Mouse (Mus musculus): Measurements from ENCODE around the gene Ahcyl1. TPM values are rescaled to one million over a fixed set of nuclear protein-coding genes. Genes with fewer than 3 reads are reported as not detected.

Gene Ahcyl1
- polyA plus RNA-seq (2012) = 11.9 and 14.6 TPM in 2 replicates

DNA sequence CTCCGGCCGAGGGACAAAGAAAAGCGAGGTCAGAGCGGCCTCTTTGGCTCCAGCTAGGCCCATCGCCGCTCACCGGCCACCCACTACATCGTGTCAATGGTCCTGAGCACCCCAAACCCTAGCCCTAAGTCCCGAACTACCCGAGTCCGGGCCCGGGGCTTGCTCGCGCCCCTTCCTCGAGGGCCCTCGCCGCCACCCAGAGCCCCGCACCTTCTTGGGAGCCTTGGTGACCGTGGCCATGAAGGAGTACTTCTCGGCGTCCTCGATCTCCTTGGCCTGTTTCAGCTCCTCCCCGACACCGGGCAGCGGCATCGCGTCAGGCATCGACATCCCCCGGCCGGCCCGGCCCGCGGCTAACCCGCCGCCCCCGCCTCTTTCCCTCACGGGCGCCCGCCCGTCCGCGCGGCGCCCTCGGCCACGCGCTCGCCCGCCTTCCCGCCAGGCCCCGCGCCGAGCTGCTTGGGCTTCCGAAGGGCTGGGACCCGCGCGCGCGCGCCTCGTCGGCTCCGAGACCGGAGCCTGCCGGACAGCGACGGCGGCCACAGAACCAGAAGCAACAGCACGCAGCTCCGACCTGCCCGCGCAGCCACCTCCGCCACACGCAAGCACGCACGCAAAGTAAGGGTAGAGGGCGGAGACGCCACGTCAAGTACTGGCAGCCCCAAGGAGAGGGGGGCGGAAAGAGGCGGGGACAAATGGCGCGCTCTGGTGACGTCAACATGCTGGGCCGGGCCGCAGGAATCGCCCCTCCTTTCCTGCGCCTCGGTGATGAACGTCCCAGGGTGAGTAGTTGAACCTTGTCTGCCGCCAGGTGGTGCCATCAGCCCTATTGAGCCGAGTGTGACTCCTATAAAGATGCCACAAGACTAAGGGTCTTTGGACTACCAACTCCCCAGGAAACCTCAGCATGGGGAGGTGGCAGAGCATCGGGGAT is at the start of gene Ahcyl1:
TSS of gene Ahcyl1 (minus strand) at position 613 of the 934 bp plus-strand sequence.
- TF ChIP-seq GATA1 (IDR thresholded peaks at IDR 0.05; ENCODE audit: low read length) = no peak

DNA sequence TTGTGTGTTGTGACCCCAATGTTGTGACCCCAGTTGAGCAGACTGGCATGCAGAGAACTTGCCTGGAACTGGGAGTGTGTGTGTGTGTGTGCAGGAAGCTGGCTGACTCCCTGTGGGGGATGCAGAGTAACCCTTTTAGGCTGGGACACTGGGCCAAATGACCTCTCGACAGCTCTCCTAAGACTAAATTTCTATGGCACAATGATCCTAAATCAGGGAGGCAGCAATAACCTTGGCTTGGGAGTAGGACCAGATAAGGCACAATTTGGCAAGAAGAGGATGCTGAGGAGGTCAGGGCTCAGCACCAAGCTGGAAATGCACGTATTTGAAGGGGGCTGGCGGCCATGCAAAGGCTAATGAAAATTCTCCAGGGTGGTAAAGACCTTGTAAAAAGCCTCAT is 49.7 kb upstream of the Ahcyl1 start:
- TF ChIP-seq GATA1 (IDR thresholded peaks at IDR 0.05; ENCODE audit: low read length) = no peak

DNA sequence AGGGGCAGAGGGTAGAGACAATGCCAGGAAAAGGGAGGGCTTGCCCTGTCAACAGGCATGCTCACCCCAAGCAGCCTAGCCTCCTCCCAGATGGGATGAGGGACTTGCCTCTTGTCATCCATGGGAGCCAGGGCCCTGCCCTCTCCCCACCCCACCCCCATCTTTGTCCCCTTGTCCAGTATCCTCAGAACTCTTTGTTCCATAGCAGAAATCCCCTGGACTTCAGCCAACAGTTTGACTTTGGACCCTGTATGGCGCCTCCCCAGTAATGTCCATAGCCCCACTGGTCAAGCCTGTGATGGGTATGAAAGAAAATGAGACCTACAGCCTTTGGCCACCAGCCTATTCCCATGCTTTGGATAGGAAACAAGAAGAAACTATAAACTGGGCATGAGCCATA is 47.3 kb upstream of the Ahcyl1 start:
- TF ChIP-seq GATA1 (IDR thresholded peaks at IDR 0.05; ENCODE audit: low read length) = no peak

DNA sequence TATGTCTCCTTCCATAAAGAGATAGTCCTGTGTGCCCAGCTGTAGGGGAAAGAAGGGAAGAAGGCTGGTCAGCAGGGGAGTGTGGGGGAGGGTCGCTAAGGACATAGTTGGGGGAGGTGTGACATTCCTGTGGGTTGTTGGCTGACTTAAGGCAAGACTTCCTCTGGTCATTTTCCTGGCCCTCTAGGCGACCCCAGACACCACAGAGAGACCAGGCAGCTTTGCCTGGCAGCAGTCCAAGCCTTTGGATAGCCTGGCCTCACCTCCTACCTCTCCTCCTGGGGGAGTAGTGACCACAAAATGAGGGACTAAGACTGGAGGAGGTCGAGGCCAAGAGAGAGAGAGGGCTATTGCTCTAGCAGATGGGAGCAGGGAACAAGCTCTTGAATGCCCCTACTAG is 46.7 kb upstream of the Ahcyl1 start:
- TF ChIP-seq GATA1 (IDR thresholded peaks at IDR 0.05; ENCODE audit: low read length) = no peak

DNA sequence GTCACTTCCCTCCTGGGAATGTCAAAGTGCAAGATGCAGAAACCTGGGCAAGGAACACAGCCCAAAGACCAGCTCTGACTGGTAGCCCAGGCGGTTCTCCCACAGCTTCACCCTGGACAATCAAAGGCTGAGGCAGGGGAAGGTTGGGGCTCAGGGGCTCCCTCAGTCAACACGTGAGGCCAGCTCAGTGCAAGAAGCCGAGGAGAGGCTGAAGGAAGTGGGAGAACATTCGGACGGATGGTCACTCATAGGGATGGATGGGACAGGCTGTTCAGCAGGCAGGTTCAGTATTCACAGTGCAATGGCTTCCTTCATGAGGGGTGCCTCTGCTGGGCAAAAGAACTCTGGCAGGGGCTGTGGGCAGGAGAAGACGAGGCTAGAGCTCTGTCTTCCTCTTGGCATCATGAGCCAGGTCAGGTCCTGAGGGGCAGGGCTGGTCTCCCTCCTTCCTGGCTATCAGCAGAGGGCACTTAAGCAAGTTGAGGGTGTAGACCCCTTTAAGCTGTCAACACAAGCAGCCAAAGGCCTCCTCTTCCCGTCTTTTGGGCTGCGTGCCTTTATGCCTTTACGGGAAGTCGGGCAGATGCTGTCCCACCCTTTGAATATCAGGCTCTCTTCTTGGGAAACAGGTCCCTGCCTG is 45.8 kb upstream of the Ahcyl1 start:
- TF ChIP-seq GATA1 (IDR thresholded peaks at IDR 0.05; ENCODE audit: low read length) = no peak

DNA sequence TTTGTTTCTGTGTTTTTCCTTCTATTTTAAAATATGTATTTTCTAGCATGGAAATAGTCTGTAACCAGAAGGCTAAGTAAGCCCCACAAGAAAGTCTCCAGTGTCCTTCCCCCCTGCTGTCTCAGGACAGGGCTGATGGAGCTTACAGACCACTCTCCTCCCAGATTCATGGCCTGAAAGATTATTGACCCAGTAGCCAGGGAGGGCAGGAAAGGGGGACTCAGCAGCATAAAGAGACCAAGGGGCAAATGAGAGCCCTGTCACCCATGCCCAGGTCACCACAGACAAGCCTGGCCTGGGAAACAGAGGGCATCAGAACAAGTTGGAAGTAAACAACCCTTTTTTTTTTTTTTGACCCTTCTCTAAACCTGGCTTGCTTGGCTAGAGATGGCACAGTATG is 45.0 kb upstream of the Ahcyl1 start:
- no peak for TF ChIP-seq GATA1 (IDR thresholded peaks at IDR 0.05; ENCODE audit: low read length)

DNA sequence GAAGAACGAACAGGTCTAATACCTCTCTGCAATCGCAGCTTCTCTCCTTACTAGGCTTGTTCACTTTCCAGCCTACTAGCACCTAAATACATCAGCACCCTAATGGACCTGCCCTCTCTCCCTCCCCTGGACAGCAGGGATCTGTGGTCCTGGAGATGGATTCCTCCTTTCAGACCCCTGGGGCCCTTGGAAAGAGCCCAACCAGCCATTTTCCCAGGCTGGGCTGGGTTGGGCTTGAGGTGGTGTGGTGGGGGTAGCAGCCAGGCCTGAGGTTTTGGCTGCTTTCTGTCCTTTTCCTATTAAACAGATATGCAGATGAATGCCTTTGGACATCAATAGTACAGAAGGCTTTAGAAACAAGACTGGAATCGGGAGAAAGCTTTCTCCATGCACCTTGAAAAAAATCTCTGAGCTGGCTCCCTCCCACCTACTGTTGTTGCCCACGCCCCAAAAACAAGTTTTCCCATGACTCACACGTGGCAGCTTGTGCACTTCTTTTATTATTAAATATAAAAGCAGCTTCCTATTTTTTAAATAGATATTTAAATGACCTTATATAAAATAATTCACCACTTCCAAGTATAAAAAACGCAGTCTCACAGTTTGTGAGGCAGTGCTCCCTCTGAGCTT is 44.3 kb upstream of the Ahcyl1 start:
- no peak for TF ChIP-seq GATA1 (IDR thresholded peaks at IDR 0.05; ENCODE audit: low read length)

DNA sequence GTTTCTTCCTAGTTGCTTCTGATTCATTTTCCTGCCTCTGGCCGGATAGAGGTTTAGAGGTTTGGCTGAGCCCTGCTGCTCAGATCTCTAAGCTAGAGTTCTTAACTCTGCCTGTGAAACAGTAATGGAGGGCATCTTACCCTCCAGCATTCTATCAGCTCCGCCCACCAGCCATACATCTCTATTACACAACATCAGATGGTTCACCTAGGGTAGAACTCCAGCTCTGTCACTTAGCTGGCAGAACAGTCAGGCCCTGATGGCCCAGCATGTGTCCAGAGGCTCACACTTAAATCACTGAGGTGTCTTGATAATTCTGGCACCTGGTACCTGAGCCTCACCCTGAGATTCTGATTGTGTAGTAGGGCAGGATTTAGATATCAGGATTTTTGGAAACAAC is 43.6 kb upstream of the Ahcyl1 start:
- TF ChIP-seq GATA1 (IDR thresholded peaks at IDR 0.05; ENCODE audit: low read length) = no peak

DNA sequence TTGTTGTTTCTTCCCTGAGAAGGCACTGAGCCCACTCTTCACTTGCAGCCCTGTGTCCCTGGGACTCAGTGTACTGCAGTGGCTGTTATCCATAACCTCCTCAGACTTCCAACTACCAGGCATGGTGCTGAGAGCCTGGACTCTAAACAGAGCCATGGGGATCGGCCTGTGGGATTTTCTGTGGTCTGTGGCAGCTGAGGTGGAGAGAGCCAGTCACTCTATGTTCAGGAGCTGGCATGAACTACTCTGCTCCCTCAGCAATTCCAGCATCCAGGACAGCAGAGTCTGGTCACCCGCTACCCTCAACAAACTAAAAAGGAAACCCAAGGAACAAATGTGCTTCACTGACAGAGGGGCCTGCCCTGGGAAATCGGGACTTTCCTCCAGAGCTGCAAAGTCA is 43.1 kb upstream of the Ahcyl1 start:
- no peak for TF ChIP-seq GATA1 (IDR thresholded peaks at IDR 0.05; ENCODE audit: low read length)

DNA sequence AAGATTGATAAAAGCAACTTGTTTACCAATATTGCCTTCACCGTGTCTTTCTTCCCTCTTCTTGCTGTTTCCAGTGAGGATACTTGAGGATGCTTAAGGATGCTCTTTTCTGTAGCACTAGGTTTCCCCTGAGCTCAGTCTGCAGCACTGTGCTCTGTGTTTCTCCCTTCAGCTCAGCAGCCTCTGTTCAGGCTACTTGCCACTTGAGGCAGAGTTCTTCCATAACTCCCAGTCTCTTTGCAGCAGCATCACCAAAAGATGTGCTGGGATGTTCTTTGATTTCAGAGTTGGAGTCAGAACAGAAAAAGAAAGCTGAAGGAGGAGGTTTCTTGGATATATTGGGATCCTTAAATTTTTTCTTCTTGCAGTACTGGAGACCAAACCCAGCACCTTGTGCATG is 42.3 kb upstream of the Ahcyl1 start:
- no peak for TF ChIP-seq GATA1 (IDR thresholded peaks at IDR 0.05; ENCODE audit: low read length)

DNA sequence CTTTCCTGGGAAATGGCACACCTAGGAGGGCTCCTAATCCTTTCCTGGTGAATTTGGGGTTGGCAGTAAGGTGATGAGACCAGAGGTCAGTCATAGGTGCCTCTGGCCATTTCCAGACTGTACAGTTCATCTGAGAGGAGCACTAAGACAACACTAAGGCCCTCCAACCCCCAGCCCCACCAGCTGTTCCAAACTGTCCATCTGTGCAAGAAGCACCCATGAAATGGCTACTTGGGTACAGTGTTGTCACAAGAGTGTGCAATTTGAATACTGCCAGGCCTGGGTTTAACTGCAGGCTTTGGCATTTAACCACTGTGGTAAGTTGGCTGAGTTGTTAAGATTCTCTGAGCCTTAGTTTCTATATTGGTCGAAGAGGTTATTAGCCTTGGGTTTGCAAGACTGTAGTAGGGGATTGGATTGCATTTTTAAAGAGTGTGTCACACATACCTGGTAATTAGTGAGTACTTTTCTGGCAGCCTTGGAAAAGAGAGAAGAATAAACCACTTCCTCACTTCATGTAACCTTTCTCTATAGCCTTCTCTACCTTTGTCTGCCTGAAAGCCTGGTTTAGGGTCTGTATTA is 41.3 kb upstream of the Ahcyl1 start:
- no peak for TF ChIP-seq GATA1 (IDR thresholded peaks at IDR 0.05; ENCODE audit: low read length)

DNA sequence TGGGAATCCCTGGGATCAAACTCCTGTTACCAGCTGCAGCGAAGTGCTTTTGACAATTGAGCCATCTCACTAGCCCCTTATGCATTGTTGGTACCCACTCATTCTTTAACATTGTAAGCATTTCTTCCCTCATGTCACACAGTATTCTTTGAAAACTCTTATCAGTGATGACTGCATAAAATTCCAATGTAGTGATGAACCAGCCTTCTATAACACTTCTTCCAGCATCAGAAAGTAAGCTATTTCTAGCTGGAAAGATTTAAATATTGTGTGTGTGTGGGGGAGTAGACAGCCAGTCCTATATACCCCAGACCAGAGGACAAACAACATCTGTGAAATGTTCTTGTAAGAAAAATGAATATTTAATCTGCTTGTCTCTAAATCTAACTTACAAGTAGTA is 37.0 kb upstream of the Ahcyl1 start:
- TF ChIP-seq GATA1 (IDR thresholded peaks at IDR 0.05; ENCODE audit: low read length) = no peak

DNA sequence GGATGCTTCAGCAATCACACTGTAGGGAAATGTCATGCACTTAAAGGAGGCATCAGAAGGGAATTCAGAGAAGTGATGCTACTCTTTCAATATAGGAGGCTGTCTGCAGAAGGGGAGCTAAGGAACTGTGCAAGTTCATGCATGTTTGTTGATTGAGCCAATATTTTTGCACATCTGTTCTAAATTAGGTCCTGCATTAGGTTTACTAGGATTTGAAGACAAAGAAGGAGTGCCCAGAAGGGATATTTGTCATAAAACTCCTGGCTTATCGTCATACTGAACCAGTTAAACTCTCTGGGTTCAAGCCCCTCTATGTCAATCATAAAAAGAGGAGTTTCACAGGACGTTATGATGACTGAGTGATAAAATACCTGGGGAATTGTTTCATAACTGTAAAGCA is 33.9 kb upstream of the Ahcyl1 start:
- TF ChIP-seq GATA1 (IDR thresholded peaks at IDR 0.05; ENCODE audit: low read length) = no peak

DNA sequence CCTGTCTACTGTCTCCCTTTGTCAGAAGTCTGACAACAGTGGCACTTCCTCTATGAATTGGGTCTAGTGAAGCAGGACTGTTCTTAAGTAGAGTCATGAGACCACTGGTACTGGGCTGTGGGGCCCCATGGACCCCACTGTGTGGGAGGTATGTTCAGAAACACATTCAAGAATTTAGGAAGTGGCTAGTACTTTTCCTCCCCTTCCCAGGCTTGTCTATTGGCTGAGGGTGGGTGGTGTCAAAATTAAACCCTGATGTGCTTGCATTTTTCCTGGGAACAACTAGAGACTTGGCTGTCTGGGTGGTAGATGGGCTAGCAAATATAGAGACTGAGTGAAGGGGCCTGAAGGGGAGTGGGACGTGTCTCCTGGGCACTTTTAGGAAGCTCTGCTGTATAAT is 32.1 kb upstream of the Ahcyl1 start:
- no peak for TF ChIP-seq GATA1 (IDR thresholded peaks at IDR 0.05; ENCODE audit: low read length)

DNA sequence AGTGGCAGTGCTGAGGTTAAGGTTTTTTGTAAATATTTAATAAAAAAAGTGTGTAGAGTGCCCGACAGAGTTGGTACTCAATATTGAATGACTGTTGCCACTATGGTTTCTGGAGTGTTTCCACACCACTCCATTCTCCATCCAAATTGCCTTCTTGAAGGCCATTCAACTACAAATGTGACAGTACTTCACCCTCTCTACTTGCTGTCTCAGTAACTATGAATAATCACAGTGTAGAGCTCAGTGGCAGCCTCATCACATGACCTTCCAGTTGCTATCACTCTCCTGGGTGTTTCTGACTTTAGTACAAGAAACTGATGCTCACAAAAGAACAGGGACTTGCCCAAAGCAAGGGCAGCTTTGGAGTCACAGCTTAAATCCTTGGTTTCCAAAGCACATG is 19.6 kb upstream of the Ahcyl1 start:
- no peak for TF ChIP-seq GATA1 (IDR thresholded peaks at IDR 0.05; ENCODE audit: low read length)

Data from G1E-ER4 (cell line).